Mouse (Mus musculus) cerebellum, postnatal 4 days (tissue): ENCODE measurements at regions not wholly inside any gene's neighbourhood (a gene's known extent, or its start where the extent isn't known, plus 50 kb on each side); places are given as distances from the start of the nearest gene placed in this dataset.

Experiments
- DNase-seq, 2 experiments: peaks; one replicate each; pipeline ENCODE4 v3.0.0; 2022; ENCODE audit warnings: low spot score in 2 of 2, mixed read lengths in 1 of 2

DNA sequence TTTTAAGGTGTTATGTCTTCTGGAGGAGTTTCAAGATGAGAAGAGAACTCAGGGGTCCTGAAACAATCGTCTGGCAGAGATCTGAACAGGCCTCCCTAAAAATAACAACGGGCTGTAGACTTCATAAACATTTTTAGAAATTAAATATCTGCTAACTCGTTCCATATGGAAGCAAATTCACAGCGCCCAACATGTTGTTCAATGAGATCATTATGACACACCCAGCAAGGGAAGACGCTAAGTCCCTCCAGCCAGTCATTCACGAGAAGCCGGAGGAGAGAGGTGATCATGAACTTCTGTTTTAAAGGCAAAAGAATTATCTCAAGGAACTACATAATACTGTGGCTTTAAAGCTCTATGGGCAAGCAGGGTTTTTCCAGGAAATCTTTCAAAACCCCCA lies 334.8 kb downstream of the Efna5 start:
- DNase-seq = no peak

DNA sequence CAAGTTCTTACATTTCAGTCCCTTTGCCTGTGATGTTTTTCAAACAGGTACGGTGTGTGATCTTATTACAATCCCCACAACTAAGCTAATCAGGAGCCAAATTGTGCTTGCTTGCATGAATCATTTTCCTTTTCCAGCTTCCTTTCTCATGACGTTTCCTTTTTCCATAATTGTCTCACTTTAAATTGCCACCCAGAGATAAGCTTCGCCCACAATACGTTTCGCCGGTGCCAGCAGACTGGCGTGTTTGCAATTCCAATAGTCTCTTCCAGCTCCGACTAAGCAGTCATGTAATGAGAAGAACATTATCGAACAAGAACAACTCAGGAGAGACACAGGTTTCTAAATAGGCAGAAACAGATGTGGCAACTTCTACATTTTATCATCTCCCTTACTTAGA lies 335.8 kb downstream of the Efna5 start:
- no peak for DNase-seq

- DNase-seq = no peak
Measured at GRCm38 (mm10) chr17:62543056-62543975, 337.8 kb downstream of the Efna5 start.

DNA sequence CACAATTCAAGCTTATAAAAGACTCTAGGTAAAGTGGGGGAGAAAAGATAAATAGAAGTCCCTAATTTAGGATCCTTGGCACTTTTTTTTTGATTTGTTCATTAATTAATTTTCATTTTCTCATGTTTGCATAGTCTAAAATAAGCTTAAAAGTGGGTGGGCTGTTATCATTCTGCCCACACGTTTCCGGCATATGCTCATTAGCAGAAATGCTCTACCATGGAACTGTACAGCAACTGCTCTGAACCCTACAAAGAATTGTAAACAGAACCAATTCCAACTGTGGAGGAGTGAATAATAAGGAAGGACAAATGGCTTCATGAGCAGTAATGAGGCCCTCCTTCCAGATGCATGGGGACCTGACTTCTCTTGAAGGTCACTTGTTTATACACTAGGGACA lies 351.2 kb downstream of the Efna5 start:
- DNase-seq = no peak

GRCm38 (mm10) chr17:62527556-62527955 lies 353.6 kb downstream of the Efna5 start:
- DNase-seq = no peak

GRCm38 (mm10) chr17:62513635-62514034 lies 367.5 kb downstream of the Efna5 start:
- DNase-seq = no peak

DNA sequence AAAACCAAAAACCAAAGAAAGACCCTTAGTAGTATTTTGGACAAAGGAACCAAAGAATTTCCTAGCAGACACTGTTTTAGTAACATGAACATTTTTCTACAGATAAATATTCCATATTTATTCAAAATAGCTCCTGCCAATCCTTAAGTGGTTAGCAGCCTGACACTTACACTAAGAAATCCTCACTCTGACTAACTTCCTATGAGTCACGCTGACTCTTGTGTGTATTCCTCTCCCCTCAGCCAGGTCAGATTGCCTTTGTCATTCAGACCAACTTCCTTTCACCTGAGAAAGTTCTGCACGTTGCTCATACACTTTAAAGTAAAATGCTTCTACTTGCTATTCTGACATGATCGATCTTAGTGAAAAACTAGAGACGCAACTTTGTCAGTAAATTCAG lies 370.9 kb downstream of the Efna5 start:
- DNase-seq = no peak

GRCm38 (mm10) chr17:62507766-62508485 lies 373.2 kb downstream of the Efna5 start:
- no peak for DNase-seq

- DNase-seq = no peak
Measured at GRCm38 (mm10) chr17:62504691-62505090, 376.4 kb downstream of the Efna5 start.

DNA sequence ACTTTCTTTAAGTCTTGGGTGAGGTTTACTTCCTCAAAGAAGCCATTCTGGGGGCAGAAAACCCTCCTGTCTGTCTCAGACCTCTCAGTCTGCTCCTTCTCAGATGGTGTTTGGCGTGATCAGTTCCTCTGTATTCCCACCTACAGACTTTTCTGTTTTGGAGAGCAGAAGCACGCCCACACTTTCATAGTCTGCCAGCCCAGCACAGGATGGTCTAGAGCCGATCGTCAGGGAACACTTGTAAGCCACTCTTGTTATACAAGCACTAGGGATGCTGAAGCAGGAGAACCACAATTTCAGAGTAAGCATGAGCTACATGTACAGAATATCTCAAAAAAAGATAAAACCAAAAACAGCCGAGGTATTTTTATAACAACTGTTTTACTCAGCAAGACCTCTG lies 410.4 kb downstream of the Efna5 start:
- DNase-seq = no peak

- no peak for DNase-seq
Measured at GRCm38 (mm10) chr17:62469367-62469766, 411.8 kb downstream of the Efna5 start.

DNA sequence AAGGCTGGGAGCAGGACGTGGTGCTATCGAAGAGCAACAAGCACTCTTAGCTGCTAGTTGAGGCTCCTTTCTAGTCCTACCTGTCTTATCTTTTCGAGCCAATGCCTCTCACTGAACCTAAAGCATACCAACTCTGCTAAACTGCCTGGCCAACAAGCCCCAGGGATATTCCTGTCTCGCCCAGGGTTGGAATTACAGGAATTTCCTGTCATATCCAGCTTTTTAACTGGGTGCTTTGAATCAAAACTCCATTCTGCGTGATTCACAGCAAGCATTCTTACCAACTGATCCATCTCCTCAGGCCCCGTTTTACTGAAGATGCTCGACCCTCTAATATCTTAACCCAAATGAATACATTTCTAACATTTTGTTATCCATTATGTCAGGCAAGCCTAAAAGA lies 412.3 kb downstream of the Efna5 start:
- no peak for DNase-seq

DNA sequence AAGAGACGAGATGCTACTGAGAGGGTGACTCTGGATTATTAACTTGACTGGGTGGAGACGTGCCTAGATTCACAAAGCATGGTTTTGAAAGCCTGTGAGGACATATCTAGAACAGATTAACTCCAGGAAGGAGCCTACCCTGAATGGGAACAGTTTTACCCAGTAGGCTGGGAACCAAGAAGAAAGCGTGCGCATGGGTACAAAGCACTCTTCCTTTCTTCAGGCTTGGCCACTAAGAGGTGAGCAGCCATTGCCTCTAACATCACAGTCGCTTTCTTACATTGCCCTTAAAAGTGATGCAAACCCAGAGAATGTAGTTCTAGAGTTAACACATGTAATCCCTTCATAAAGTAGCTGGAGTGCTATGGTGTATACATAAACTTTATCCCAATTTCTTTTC lies 414.0 kb downstream of the Efna5 start:
- DNase-seq = no peak

DNA sequence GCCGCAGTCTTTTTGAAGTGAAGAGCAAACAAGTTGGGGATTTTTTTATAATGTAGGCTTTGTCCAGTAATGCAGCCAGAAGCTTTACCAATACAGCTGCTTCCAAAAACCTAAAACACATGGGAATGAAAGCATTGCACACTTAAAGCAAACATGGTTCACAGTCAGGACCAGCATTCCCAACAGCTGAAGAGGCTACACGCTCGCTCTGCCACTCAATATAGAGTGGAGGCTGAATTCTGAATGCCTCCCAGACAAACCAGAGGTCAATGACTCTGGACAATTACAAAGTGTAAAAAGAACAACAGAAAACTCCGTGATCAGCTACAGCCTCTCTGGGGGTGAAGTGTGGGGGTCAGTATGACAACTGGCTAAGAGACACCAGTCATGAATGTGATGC lies 416.1 kb downstream of the Efna5 start:
- no peak for DNase-seq

- DNase-seq = no peak
Measured at GRCm38 (mm10) chr17:62464228-62464627, 416.9 kb downstream of the Efna5 start.

DNA sequence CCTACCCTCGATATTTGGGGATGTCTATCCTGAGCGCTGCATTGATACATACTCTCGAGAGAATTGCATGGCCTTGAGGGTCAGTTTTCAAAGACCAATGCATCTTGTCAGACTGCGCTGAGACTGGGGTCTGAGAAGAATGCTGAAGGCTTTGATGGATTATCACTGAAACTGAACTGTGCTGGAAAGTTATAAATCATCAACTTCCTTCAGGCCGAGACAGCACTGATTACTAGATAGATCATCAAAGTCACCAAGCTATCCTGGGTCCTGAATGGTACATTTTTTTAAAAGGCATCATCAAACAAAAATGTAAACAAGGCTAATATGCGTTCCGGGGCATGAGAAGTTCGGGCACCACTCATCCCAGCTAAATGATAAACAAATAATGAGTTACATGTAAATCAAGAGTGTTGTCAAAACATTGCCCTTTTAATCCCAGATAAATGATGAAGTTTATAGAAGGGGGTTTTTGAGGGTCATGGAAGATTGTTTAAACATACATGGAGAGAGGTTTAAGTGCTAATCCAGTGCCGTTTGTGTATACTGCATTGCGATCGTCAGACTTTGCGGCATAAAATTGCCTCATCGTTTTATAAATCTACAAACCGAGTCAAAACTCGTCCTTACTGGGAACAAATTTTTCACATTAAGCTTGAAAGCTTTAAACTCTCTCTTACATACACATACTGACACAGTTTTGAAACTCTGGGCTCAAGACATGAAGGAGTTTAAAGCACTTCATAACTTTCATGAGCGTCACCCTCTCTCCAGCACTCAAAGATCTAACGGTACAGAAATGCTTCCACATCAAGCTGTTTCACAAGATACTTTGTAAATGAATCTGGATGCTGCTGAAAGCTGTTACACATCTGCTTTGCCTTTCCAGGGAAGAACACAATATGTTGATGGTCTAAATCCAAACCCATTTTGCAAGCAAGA lies 419.5 kb downstream of the Efna5 start:
- no peak for DNase-seq

GRCm38 (mm10) chr17:62458964-62459363 lies 422.2 kb downstream of the Efna5 start:
- peak; percentile 41 to 58 for DNase-seq

GRCm38 (mm10) chr17:62438045-62438444 lies 443.1 kb downstream of the Efna5 start:
- no peak for DNase-seq

DNA sequence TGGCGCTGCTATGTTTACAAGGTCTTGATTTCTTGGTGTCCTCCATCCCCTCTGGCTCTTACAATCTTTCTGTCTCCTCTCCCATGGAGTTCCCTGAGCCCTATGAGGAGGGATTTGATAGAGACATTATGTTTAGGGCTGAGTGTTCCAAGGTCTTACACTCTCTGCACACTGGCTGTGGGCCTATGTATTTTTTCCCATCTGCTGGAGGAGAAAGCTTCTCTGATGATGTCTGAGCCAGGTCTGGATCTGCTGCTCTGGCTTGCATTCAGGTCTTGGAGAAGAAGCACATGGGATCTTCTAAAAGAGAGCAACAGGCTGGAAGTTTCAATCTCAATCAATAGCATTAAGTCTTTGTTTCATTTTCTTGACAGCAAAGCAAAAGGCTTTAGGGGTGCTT lies 445.1 kb downstream of the Efna5 start:
- DNase-seq = no peak

DNA sequence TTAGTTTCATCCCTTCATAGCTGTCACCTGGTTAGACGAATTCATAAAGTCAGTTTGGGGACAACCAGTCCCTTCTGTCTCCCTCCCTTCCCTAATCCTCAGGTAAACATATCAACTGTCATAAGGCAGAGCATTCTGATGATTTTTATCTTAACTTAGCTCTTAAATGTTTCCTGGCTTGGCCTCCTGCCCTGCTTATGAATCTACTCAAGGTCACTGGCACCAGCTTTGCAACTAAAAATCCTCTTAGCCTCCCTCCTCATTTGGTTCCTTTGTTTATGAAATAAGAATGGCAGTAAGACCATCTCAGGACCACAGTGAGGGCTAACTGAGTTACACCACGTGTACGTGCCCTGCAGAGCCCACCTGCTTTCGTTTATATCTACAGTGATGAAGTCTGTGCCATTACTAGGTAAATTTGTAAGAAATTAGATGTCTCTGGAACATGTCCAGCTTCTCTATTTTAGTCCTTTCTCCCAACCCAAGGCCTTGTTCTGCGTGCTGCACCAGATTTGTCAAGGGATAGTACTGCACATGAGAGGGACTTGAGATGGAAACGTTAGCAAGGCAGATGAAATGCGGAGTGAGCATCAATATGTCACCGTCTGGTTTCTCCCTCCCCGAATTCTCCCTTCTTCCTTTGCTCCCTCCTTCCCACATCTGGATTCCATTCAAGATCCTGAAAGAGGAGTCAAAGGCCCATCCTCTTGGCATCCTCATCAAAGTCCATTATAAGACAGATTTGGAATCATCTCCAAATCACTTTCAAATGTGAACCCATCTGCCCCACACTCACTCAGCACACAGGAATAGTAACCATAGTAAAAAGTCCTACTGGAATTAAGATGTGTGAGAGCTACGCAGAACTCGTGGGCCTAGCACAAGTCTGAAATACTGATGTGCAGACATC lies 457.4 kb downstream of the Efna5 start:
- DNase-seq = no peak

DNA sequence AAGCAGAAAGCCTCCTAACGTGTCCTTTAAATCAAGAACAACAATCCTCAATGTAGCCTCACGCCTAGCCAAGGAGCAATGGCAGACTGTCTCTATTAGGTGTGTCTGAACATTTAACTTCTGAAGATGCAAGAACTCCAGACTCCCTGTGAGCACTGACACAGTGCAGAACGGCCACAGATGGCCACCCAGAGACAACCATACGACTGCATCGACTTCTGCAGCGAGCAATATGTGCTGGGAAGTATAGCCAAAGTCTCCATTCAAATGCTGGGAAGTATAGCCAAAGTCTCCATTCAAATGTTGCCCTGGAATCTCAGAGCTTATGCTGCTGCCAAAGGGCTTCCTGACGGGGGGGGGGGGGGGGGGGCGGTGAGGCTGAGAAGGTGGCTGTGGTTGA lies 463.5 kb downstream of the Efna5 start:
- DNase-seq = no peak
